Mouse (Mus musculus) layer of hippocampus, postnatal 25 days (tissue): ENCODE data around the gene Mtch1. TPM values are rescaled to one million over a fixed set of nuclear protein-coding genes. Genes with fewer than 3 reads are reported as not detected.
"Not testable (repeated sequence)": the region's sequence is repeated elsewhere in the genome, so short reads cannot be mapped to it uniquely, and the experiment has no call there.

Experiments
- DNase-seq, 2 experiments: peaks; one replicate each; pipeline ENCODE4 v3.0.0; 2022; ENCODE audit warnings: mixed read lengths in 2 of 2, low spot score in 1 of 2; ENCODE audit errors: extremely low spot score in 1 of 2
- total RNA-seq, 2 experiments: library from RNA; stranded (reverse); gene quantifications; 2 replicates each; pipeline ENCODE4 v1.2.3; 2021

Gene Mtch1
- total RNA-seq, 2 experiments from 2014 or later = 556 to 630 TPM

DNA sequence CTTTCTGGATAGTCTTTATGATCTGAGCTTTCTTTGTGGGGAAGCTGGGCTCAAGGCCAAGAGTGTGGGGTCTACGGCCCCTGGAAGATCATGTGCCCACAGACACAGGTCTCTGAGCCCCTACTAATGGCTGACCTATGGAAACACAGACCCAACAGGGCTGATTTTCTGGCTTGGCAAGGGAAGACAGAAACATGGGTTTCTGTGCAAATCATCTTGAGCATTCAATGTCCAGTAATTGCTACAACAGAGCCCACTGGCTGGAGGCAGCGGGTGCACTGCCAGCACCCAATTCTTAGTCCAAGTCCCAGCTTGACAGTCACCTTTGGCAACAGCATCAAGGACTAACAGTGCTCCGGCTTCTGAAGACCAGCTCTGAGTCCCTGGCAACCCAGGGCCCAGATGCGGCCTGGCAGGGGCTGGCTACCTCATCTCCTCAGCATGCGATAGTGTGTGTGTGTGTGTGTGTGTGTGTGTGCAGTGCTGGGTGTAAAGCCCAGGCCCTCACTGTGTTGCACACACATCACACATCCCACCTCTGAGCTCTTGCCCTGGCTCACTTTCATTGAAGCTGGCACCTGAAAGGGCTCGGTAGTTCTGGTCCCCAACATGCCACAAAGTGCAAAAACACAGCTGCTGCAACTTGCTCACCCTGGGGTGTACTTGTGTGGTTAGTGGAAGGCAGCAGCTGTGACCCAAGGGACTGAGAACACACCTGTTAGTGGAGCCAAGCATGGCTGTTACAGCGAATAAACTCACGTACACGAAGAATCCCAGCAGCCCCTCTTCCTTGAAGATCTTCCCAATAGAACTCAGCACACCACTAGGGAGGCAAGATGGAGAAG lies 9.5 kb downstream of the Mtch1 start:
- no peak for DNase-seq

DNA sequence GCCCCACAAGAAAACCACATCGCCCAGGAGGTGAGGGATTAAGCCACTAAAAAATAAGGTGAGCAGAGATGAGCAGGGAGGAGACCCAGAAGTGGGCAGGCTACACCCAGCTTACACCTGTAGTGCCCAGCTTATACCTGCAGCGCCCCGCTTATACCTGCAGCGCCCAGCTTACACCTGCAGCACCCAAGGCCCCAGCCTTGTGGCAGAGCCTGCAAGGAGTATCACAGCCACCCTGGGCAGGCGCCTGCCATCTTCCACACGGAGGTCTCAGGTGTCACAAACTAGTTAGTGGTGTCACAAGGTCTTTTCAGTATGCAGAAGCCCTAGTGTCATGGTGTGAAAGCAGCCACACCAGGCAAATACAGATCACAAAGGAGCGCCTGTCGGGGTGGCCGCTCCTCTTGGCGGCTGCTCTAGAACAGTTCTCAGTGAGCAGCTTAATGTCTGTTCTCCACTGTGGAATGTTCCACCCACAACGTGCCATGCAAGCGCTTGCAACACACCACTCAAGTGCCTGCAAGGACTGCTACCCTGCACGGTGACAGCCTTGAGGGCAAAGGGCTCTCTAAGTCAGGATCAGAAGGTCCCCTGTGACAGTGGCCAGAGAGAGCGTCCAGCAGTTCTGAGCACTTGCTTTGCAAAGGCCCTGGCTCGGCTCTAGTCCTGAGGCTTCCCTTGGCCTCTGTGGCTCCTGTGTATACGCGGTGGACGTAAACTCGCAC lies 11.3 kb downstream of the Mtch1 start:
- no peak for DNase-seq

DNA sequence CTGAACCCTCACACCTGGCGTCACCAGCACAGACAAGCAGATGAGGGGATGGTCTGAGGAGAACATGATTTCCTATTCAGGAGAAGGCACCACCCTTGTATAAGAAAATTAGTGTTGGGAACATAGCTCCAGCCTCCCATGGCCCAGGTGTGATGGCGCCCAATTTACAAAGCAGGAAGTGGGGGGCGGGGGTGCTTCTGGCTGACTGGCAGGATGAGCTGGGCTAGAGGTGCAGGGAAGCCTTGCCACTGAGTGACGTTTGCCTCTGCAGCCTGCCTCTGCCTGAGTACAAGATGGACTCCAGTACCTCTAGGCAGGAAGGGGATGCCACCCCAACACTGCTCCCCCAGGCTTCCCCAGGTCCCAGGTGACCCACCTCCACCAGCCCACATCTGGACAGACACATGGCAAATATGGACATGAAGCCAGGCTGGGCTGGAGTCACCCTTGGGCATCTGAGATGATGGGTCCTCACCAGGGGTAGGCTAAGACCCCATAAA lies 15.5 kb downstream of the Mtch1 start:
- DNase-seq = no peak

DNA sequence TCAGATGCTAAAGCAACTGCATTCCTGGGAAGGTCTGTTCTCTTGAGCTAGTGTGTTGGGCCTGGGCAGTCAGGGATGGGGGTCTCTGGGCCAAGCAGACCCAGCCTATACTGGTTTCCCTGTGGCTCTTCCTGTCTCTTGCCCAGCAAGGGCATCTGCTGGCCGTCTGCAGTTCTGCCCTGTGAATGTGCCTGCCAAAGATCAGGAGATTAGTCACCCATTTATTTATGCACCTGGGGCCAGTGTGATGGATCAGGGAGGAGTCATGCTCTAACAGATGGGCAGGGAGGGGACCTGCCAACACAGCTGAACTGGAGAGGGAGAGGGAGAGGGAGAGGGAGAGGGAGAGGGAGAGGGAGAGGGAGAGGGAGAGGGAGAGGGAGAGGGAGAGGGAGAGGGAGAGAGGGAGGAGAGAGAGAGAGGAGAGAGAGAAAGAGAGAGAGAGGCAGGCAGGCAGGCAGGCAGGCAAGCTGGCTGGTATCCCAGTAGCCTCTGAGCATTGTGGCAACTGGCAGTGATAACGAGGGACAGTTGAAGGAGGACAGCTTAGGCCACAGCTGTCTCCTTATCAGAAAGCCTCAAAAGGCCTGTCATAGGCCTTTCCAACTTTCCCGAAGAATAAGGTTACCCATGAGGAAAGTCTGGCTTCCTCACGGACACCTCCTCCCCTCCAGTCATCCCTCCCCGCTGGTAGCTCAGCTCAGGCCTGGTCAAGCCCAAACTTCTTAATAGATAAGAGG lies 16.9 kb downstream of the Mtch1 start:
- DNase-seq = no peak

DNA sequence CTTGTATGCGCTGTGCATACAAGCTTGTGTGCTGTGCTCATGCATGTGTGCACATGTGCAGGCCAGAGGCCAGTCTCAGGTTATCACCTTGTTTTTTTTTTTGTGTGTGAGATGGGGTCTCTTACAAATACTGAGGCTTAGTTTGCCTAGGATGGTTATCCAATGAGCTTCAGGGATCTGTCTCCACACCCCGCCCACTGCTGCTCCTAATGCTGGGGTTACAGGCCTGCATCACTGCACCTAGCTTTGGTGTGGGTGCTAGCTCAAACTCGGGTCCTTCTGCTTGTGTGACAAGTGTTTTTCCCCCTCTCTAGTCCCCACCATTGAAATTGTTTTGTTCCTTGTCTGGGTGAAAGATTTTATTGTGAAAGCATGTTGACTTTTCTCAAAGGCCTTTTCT lies 17.5 kb downstream of the Mtch1 start:
- no peak for DNase-seq

DNA sequence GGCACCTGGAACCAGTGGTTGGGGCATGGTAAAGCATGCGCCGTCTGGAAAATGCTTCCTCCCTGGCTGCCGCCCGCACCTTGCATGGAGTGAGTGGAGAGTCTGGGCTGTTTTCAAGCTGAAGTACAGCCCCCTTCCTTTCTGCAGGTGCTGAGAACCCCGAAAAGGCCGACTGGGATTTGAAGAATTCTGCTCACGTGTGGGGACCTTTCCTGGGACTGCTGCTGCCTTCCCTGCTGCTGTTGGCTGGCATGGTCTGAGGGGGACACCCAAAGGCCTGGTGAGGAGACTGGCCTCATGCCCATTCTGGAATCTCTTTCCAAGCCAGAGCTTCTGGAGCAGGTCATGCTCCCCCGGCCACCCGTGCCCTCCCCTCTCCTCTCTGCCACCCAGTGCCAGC lies 20.0 kb downstream of the Mtch1 start:
- no peak for DNase-seq

DNA sequence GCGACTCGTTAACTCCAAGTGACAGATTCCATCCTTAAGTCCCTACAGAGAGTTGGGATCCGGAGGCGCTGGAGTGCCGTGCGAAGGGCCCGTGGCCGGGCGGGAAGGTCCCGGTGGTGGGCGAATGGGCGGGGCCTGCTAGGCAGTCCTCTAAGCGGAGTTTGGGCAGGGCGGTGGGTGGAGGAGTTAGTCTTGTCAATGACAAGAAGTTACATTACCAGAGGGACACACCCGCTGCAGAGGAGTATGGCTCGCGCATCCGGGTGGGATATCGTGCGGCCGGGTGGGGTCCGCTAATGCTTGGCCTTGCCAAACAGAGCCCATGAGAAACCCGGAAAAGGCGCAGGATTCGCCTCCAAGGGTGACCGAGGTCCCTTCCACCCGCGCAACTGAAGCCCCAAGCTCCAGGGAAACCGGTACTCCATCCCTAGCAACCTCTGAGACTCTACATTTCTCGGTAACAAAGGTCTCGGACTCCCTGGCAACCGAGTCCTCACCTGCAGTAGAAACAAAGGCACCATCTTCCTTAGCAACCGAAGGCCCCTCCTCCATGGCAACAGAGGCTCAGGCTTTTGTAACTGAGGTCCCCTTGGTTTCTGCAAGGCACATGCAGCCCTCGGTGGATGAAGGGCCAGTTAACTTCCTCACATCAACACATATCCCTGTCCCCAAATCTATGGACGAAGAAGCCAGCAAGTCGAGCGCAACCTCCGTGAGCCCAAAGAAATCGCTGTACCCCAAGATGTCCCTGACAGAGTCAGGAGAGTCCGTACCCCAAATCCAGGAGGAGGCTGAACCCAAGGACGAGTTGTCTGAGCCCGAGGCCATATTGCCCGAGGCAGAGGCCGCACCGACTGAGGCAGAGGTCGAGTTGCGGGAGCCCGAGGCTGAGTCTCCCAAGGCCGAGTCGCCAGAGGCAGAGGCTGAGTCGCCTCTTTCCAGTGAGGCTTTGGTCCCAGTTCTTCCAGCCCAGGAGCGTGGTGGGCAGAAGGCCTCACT lies 20.9 kb downstream of the Mtch1 start:
- DNase-seq = no peak

DNA sequence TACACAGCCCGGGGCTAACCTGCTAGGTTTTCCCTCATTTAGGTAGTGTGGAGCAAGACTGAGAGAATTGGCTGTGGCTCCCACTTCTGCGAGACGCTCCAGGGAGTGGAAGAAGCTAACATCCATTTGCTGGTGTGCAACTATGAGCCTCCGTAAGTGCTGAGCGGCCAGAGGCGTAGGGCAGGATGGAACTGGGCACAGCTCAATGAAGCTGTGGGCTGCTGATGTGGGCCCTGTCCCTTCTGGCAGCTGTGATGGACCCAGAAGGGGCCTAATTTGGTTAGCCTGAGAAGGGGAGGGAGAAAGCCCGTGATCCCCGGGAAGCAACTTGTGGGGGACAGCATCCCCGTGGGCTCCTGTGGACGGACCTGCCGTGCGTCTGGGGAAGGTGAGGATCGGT lies 21.9 kb downstream of the Mtch1 start:
- DNase-seq = no peak

DNA sequence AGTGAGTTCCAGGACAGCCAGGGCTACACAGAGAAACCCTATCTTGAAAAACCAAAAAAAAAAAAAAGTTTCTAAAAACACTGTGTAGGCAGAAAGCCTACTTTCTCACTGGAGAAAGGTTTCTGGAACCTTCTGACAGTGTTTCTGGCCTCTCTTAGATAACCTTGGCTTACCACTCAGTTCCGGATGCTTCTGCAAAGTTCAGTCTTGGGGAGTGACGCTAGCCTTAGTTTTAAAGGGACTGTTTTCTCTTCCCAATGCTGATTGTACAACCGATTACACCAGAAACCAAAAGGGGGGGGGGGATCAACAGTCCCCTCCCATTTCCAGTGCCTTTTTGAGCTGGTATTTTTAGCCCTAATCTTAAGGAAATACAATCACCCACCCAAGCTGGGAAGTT lies 24.1 kb downstream of the Mtch1 start:
- DNase-seq = no peak

DNA sequence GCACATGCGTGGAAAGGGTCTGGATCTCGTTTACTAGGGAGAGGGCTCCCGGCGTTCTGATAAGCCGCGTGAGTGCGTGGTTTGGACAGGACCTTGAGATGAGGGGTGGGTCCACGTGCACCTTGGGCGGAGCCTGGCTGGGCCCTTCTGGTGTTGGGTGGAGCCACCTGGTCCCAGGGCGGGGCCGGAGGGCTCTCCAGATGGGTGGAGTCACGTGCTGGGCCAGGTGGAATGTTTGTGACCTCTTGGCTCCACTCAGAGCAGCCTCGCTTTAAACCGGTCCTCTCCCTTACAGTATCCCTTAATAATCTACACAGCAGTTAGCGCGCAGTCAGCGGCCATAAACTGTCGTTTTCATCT lies 25.2 kb downstream of the Mtch1 start:
- DNase-seq = no peak

DNA sequence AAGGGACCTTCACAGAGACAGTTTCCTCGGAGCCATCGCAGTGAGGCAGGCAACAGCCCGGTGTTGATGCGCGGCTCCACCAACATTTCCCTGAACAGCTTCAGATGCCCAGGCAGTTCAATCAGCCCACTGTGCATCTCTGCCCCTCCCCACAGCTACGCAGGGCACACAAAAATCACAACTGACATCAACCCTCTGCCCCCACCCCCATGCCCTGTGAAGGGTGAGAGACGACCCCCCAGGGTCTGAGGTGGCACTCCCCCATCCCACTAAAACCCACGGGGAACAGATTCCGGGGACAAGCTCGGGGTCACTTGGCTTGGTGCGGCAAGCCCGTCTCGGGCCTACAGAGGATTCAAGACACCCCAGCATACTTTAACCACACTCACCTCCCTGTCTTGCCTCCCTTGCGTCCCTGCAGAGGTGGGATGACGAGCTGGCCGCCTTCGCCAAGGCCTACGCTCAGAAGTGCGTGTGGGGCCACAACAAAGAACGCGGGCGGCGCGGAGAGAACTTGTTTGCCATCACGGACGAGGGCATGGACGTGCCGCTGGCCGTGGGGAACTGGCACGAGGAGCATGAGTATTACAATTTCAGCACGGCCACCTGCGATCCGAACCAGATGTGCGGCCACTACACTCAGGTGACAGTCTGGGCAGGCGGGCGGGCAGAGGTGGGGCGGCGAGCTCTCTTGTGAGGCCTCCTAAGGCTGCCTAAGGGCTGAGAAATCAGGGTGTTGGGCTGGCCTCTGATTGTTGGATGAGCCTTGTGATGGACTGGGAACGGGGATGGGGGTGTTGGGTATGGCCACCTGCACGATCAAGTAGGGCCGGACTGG lies 25.8 kb downstream of the Mtch1 start:
- DNase-seq = no peak

DNA sequence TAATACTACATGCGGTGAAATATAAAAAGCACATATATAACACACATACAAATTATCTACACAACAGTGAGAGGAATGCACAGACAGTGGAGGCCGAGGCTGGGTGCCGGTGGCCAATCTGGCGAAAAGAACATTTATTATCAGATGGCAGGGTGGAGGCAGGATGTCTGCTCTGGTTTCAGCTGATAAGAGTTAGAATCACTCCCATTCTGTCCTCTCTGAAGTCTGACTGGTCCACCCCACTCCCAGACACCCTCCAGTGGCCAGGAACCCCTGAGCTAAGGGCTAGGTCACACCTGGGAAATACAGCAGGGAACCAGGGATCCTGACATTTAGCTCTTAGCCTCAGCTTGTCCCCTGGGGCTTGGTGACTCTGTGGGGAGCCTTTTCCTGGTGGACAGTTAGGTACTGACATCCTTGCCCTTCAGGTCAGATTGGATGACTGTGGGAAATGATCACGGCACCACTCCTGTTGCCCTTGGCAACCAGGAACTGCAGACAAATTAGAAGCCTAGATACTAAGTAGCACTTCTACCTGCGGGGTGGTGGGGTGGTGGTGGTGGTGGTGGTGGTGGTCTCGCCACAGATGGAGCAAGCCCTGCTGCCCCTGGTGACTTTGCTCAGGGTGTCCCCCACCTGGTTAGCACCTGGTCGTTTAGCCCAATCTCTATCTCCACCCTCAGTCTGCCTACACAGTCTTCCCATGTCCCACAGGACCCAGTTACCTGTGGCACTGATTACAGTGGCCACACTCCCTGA lies 27.7 kb downstream of the Mtch1 start:
- DNase-seq = no peak

DNA sequence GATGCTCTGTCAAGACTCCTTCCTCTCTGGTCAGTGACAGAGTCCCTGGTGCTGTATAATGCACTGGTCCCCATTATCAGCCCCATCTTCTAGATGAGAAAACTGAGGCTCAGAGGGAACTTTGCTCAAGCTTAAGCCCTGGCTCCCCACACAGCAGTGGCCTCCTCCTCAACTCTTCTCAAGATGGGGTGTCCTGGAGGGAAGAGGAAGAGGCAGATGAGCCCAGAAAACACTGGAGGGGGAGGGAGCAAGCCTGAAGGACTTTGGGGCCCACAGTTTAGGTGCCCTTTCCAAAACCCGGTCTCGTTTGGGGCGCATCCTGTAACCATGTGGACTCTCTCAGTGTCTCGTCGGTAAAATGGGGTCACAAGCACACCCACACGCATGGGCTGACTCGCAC lies 28.3 kb downstream of the Mtch1 start:
- no peak for DNase-seq

DNA sequence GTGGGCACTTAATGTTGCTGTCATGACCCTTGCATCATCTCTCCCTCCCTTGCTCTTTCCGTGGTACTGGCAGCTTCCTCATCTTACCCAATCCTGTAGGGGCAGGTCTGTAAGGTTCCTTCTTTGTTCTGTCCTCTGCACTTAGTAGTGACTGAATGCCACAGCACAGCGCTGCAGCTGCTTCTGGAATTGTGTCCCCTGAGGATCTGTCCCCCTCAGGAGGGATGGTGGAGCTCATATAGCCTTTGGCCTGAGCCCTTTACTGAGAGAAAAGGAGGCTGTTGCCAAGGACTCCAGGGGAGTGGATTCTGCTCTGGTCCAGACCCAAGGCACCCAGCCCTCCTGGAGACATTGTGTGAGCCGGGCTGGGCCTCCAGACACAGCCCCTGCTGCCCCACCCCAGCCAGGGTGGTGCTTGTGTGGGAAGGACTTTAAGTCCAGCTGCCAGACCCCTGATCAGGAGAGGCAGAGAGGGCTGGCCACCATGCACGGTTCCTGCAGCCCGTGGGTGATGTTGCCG lies 28.9 kb downstream of the Mtch1 start:
- DNase-seq = no peak

DNA sequence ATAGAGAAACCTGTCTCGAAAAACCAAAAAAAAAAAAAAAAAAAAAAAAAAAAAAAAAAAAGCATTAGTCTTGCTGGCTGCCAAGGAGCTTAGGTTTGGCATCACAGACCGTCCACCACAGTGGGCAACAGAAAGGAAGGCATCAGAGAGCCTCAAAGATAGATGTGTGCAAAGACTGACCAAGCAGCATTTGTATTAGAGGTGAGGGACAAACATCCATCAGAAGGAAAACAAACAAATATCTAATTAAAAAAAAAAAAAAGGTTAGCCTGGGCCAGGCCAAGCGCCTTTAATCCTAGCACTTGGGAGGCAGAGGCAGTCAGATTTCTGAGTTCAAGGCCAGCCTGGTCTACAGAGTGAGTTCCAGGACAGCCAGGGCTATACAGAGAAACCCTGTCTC lies 30.4 kb downstream of the Mtch1 start, which contains the start of gene Pi16:
TSS of gene Pi16 (plus strand) at position 301 of the 400 bp plus-strand sequence.
- DNase-seq = not testable (repeated sequence)

DNA sequence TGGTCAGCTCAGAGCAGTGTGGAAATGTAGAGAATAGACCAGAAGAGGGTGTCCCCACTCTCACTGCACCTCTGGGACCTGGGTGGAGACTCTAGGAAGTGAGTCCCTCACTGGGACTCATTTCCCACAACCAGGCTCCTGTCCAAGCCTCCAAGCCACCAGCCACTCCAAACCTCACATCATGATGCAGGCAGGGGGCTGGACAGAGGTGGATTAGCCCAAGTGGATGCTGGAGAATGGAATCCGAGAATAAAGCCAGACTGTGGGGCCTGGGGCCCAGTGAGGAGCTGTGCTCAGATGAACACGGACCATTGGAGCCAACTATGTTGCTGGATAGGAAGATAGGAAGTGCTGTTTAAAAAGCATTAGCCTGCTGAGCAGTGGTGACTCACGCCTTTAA lies 30.8 kb downstream of the Mtch1 start:
- no peak for DNase-seq

DNA sequence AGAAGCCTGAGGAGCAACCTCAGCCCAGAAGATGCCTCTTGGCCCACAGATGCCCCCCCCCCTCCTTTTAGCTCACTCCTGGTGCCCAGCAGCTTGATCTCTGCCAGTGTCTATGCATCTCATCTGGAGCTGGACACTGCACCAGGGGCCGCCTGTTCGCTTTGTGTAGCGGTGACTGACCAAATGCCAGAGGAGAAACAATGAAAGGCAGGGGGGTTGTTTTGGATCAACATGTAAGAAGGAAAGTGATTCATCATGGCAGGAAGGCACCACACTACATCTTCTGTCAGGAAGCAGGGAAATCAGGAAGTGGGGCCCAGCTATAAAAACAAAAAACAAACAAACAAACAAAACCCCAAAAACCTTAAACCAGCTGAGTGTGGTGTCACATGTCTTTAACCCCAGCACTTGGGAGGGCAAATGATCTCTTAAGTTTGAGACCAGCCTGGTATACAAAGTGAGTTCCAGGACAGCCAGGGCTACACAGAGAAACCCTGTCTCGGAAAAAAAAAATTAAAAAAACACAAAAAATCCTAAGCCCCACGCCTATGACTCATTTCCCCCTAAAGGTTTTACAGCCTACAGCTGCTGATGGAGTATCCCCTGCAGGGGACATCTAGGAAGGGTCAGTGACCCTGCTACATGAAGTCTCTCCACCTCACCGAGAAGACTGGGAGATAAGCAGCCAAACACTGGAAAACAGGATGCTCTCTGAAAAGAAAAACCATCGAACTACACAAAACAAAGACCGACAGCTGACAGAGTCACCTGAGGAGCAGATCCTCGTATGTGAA lies 31.9 kb downstream of the Mtch1 start:
- no peak for DNase-seq
